Mouse (Mus musculus) embryonic facial prominence, embryonic 11.5 days (tissue): ENCODE results near the gene Ibsp. TPM values are rescaled to one million over a fixed set of nuclear protein-coding genes. Genes with fewer than 3 reads are reported as not detected.

ENCODE experiments used
- ATAC-seq: fragments of 200-750 bp; cut with Nextera tagmentation; replicated peaks from 2 replicates; pipeline ENCODE4 v1.8.0; 2017; ENCODE audit warnings: low read depth; ENCODE audit not compliant: insufficient number of reproducible peaks, low FRiP score, low TSS enrichment
- DNase-seq: peaks from one replicate; pipeline ENCODE4 v3.0.0-alpha.2; 2015; ENCODE audit warnings: low spot score
- H3K27ac ChIP-seq: fragments of 300-500 bp; sonication (generic); replicated peaks from 2 replicates; pipeline ENCODE4 v1.5.1; 2014; ENCODE audit warnings: mild to moderate bottlenecking, low read depth, low read length, control low read depth
- H3K27me3 ChIP-seq: fragments of 300-500 bp; sonication (generic); 2 replicates; pipeline ENCODE4 v1.6.1; 2014; ENCODE audit warnings: mild to moderate bottlenecking, low read length, moderate library complexity, mixed read lengths; ENCODE audit not compliant: control insufficient read depth, insufficient read depth
- H3K36me3 ChIP-seq: fragments of 300-500 bp; sonication (generic); replicated peaks from 2 replicates; pipeline ENCODE4 v1.6.1; 2014; ENCODE audit warnings: low read depth, mild to moderate bottlenecking, low read length, moderate library complexity, mixed read lengths; ENCODE audit not compliant: control insufficient read depth, insufficient read depth
- H3K4me1 ChIP-seq: fragments of 300-500 bp; sonication (generic); 2 replicates; pipeline ENCODE4 v1.6.1; 2014; ENCODE audit warnings: low read length, mixed read lengths; ENCODE audit not compliant: control insufficient read depth, insufficient read depth
- H3K4me2 ChIP-seq: fragments of 300-500 bp; sonication (generic); 2 replicates; pipeline ENCODE4 v1.6.1; 2014; ENCODE audit warnings: low read depth, mild to moderate bottlenecking, control low read depth, low read length, moderate library complexity
- H3K4me3 ChIP-seq: fragments of 300-500 bp; sonication (generic); 2 replicates; pipeline ENCODE4 v1.5.1; 2014; ENCODE audit warnings: low read depth, low read length, control low read depth
- H3K9ac ChIP-seq: fragments of 300-500 bp; sonication (generic); replicated peaks from 2 replicates; pipeline ENCODE4 v1.6.1; 2014; ENCODE audit warnings: mild to moderate bottlenecking, control low read depth, low read length
- H3K9me3 ChIP-seq: fragments of 300-500 bp; sonication (generic); replicated peaks from 2 replicates; pipeline ENCODE4 v1.6.1; 2016; ENCODE audit warnings: mild to moderate bottlenecking, low read length, inconsistent platforms, mixed read lengths; ENCODE audit not compliant: control insufficient read depth
- WGBS: fragments of 180-500 bp; shearing (Covaris S2); extraction: QIAGEN DNeasy Blood & Tissue Kit; methylation state at CpG from one replicate; pipeline ENCODE4 v1.1.7; 2014; 5-methylcytosine and 5-hydroxymethylcytosine counted together
- polyA plus RNA-seq: library from polyadenylated mRNA; unstranded; fragments of >200 nt; fragmentation: Nextera tagmentation; extraction: Ambion mirVana; gene quantifications from 2 replicates; pipeline ENCODE4 v1.2.1, GENCODE M21; 2014

Gene Ibsp
- polyA plus RNA-seq, 1 experiment from 2014 or later: 0.32 TPM

DNA sequence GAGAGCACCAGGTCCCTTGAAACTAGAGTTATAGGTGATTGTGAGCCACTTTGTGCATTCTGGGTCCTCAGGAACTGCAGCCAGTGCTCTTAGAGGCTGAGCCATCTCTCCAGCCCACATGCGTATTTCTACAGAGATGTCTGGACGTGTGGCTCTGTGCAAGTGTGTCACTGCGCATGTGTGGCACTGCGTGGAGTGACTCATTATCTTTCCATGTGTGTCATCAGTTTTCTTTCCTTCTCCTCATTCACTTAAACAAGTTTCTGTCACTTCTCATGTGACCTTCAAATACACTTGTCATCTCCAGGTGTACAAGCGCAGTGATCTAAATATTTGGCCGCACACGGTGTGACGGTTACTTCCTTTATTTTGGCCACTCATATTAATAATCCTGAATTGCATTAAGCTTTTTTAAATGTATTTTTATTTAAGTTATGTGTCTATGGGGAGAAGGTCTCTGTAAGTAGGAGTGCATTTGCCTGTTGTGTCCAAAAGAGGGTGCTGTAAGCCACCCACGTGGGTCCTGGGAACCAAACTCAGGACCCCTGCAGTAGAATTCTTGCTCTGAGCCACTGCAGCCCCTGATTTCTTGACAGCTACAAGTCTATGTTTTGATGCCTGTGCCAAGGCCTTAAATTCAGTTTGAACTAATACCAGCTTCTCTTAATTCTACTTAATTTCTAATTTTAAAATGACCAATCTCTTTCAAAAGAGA is 45.7 kb downstream of the Ibsp start:
- Histone ChIP-seq H3K4me3 (no peak overlapping the region), H3K36me3 (no peaks in the 10 kb centered on the region), H3K4me1 (no peaks in the 10 kb centered on the region), H3K27me3 (no peaks in the 10 kb centered on the region), H3K9ac (no peak overlapping the region), H3K27ac (no peak overlapping the region), H3K4me2 (no peak overlapping the region), H3K9me3 (no peaks in the 10 kb centered on the region)
- WGBS: 74% methylated on average over 9 of the region's 9 CpGs
- ATAC-seq: no peak
- peak; percentile 32 for DNase-seq

DNA sequence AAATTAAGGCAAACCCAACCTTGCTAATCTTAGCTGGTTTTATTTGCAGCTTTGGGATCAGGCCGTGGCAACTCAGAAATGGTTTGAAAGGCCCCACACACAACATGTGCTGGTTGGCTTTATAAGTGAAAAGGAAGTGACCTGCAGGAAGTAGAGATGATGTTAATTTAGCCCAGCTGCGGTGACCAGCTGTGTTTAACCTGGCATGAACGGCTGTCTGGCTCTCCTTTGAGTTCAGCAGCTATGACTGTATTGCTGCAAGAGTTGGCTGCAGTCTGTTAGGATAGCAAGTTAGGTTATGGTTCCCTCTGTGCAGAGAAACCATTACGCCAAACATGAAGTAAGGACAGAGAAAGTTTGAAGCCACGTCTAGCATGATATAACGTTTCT is 46.3 kb downstream of the Ibsp start:
- no peak overlapping the region for H3K9ac ChIP-seq
- H3K4me3 ChIP-seq: no peak overlapping the region
- 62% methylated on average over 6 of the region's 6 CpGs for WGBS
- no peaks in the 10 kb centered on the region for H3K36me3 ChIP-seq
- ATAC-seq: no peak
- no peaks in the 10 kb centered on the region for H3K4me1 ChIP-seq
- no peak overlapping the region for H3K4me2 ChIP-seq
- no peaks in the 10 kb centered on the region for H3K27me3 ChIP-seq
- peak; percentile 35 for DNase-seq
- no peak overlapping the region for H3K27ac ChIP-seq
- no peaks in the 10 kb centered on the region for H3K9me3 ChIP-seq

DNA sequence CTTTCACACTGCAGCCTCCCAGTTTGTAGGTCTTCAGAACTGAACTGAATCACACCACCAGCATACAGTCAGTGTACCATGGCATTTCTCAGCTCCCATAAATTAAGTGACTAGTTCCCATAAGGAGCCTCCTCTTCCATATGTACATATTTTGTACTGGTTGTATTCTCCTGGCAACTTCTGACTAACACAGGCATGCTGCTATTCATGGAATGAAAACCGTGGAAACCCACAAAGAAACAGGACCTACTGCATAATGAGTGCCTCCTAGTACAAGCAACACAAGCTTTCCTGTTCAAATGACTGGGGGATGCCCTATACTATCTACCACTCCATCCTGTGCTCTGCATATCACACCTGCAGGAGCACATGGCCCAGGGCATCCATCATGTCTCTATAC is 52.1 kb downstream of the Ibsp start:
- H3K9ac ChIP-seq: no peak overlapping the region
- H3K9me3 ChIP-seq: no peaks in the 10 kb centered on the region
- H3K27me3 ChIP-seq: no peaks in the 10 kb centered on the region
- H3K4me1 ChIP-seq: no peaks in the 10 kb centered on the region
- ATAC-seq: no peak
- WGBS: 79% methylated on average over 1 of the region's 1 CpGs
- no peaks in the 10 kb centered on the region for H3K36me3 ChIP-seq
- H3K27ac ChIP-seq: no peak overlapping the region
- no peak for DNase-seq
- H3K4me2 ChIP-seq: no peak overlapping the region
- H3K4me3 ChIP-seq: no peak overlapping the region

DNA sequence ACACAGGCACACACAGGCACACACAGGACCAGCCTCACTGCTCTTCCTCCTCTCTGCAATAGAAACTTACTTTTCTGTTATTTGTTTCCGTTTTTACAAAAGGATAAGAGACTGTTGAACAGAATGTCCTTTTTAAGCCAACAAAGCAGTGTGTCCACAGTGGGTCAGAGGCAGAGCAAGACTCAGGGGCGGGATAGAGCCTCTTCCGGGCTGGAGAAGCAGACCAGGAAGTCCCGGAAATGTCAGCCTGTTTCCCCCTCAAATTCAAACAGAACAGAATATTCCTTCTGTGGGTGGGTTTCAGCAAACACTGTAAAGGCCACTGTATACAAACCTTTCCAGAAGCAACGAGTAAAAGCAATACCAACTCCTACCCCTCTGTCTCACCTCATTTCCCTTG is 52.9 kb downstream of the Ibsp start:
- ATAC-seq: no peak

DNA sequence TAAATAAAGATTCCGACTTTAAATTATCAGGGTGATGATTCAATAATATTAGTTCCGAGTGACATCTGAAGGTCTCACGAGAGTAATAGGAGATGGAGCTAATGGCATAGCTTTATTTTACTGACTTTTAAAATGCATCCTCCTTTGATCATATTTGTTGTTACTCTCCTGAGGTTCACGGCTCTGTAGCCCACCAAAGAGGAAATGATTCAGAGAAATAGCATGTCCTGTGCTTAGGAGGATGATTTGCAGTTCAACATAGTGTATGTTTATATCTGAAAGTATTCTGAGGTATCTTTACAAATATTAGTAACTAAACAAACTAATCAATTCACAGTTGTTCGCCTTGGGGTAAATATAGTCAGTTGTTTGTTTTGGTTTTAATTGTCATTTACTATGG is 58.6 kb downstream of the Ibsp start:
- Histone ChIP-seq H3K27ac (no peak overlapping the region), H3K9ac (no peak overlapping the region), H3K4me3 (no peak overlapping the region), H3K4me1 (no peaks in the 10 kb centered on the region), H3K4me2 (no peak overlapping the region), H3K9me3 (no peaks in the 10 kb centered on the region), H3K27me3 (no peaks in the 10 kb centered on the region), H3K36me3 (no peaks in the 10 kb centered on the region)
- ATAC-seq (no peak), DNase-seq (no peak)
- 71% methylated on average over 5 of the region's 5 CpGs for WGBS

More for the DNA sequence above, 52.9 kb downstream of the Ibsp start:
- Histone ChIP-seq H3K36me3 (no peaks in the 10 kb centered on the region), H3K27me3 (no peaks in the 10 kb centered on the region), H3K27ac (no peak overlapping the region), H3K4me1 (no peaks in the 10 kb centered on the region), H3K4me3 (no peak overlapping the region), H3K9ac (no peak overlapping the region), H3K4me2 (no peak overlapping the region), H3K9me3 (no peaks in the 10 kb centered on the region)
- WGBS: 70% methylated on average over 5 of the region's 5 CpGs
- DNase-seq: no peak

DNA sequence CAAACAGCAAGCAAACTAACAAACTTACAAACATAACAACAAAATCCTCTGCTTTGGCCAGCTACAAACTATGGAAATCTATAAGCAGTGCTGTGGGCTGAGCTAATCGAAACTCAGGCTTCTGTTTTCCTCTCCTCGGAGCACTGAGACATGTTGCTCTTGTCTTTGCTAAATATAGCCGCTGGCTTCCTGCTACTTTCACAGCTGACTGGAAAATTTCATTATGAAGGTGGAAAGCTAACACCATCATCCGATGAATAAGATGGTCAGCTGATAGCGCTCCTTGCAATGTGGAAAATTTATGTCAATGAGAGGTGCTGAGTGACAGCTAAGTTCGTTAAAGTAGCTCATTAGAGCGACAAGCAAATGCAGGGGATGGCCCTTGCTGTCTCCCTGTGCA is 59.6 kb downstream of the Ibsp start:
- DNase-seq: no peak
- Histone ChIP-seq H3K36me3 (no peaks in the 10 kb centered on the region), H3K4me2 (no peak overlapping the region), H3K9ac (no peak overlapping the region), H3K9me3 (no peaks in the 10 kb centered on the region), H3K27me3 (no peaks in the 10 kb centered on the region), H3K4me1 (no peaks in the 10 kb centered on the region), H3K4me3 (no peak overlapping the region), H3K27ac (no peak overlapping the region)
- 54% methylated on average over 7 of the region's 7 CpGs for WGBS
- no peak for ATAC-seq

DNA sequence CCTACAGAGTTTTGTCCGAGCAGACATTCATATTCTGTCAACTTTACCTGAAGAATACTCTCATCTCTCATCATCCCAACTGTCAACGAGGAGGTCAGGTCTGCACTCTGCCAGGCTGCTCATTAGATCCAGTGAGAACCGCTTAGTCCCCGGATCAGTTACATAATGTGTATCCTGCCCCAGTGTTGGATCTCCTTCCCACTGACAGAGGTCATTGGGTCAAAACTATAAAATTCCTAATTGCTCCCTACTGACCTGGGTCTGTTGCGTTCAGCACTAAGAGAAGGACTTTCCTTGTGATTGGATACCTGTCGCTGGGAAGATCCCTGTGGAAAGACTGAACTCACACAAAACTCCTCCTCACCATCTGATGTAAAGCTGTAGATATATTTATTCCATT is 60.3 kb downstream of the Ibsp start:
- no peak overlapping the region for H3K4me3 ChIP-seq
- no peak overlapping the region for H3K9ac ChIP-seq
- ATAC-seq (0 out of 2 replicates have a peak, but pooled peaks have one; percentile 85), DNase-seq (peak; percentile 26)
- no peaks in the 10 kb centered on the region for H3K4me1 ChIP-seq
- H3K27ac ChIP-seq: no peak overlapping the region
- WGBS: 35% methylated on average over 6 of the region's 6 CpGs
- no peak overlapping the region for H3K4me2 ChIP-seq
- H3K36me3 ChIP-seq: no peaks in the 10 kb centered on the region
- no peaks in the 10 kb centered on the region for H3K9me3 ChIP-seq
- H3K27me3 ChIP-seq: no peaks in the 10 kb centered on the region
